Mouse (Mus musculus) megakaryocyte, embryonic 14.5 days (primary cell): ENCODE measurements at regions not wholly inside any gene's neighbourhood (a gene's known extent, or its start where the extent isn't known, plus 50 kb on each side); places are given as distances from the start of the nearest gene placed in this dataset.

Experiments
- H3K27me3 ChIP-seq: replicated peaks from 2 replicates; pipeline ENCODE3; 2012; ENCODE audit warnings: inconsistent platforms
- H3K36me3 ChIP-seq: replicated peaks from 2 replicates; pipeline ENCODE3; 2012; ENCODE audit warnings: low read length, inconsistent platforms, mixed read lengths
- H3K4me1 ChIP-seq: 2 replicates; pipeline ENCODE4 v1.6.1; 2012; ENCODE audit warnings: inconsistent platforms
- H3K4me3 ChIP-seq: replicated peaks from 2 replicates; pipeline ENCODE3; 2012; ENCODE audit warnings: moderate library complexity, mild to moderate bottlenecking, inconsistent platforms
- H3K9me3 ChIP-seq: 2 replicates; pipeline ENCODE4 v1.6.1; 2012; ENCODE audit warnings: inconsistent platforms
- FLI1 ChIP-seq: IDR thresholded peaks from 2 replicates; pipeline ENCODE4 v1.6.1; 2012; ENCODE audit warnings: low read length, inconsistent platforms, mixed read lengths
- GATA1 ChIP-seq: IDR thresholded peaks from 3 replicates; pipeline ENCODE4 v1.6.1; 2012; ENCODE audit warnings: mixed read lengths, low read length, inconsistent platforms, borderline replicate concordance

GRCm38 (mm10) chr3:63638572-63638971 is 154.9 kb upstream of the Gm34302 start:
- Histone ChIP-seq H3K4me1 (no peaks in the 10 kb centered on the region), H3K36me3 (no peaks in the 10 kb centered on the region), H3K4me3 (no peak overlapping the region), H3K9me3 (0 out of 2 replicates have a peak, but pooled peaks cover 3% of the 10 kb centered on the region), H3K27me3 (no peaks in the 10 kb centered on the region)
- TF ChIP-seq FLI1: no peak
- no peak for TF ChIP-seq GATA1

DNA sequence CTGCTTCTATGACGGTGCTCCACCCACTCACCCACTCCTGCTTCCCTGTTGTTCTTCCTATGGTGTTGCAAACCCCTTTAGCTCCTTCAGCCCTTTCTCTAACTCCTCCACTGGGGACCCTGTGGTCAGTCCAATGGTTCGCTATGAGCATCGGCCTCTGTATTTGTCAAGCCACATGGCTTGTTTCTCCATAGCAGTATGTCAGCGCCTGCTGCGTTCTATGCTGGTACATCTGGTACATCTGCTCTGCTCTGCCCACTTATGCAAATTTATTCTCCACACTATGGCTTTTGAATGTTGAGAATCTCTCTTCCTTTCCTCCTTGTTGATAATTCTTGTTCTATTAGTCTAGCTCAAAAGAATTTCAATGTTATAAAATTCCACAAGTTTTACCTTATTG is 154.2 kb upstream of the Gm34302 start:
- no peaks in the 10 kb centered on the region for H3K36me3 ChIP-seq
- H3K9me3 ChIP-seq: 0 out of 2 replicates have a peak, but pooled peaks cover 3% of the 10 kb centered on the region
- no peaks in the 10 kb centered on the region for H3K4me1 ChIP-seq
- no peaks in the 10 kb centered on the region for H3K27me3 ChIP-seq
- no peak overlapping the region for H3K4me3 ChIP-seq
- TF ChIP-seq GATA1 (no peak), FLI1 (no peak)

GRCm38 (mm10) chr3:63627724-63628123 is 144.0 kb upstream of the Gm34302 start:
- Histone ChIP-seq H3K4me1 (no peaks in the 10 kb centered on the region), H3K9me3 (no peaks in the 10 kb centered on the region; the same call in 1 of the 2 replicates), H3K4me3 (no peak overlapping the region), H3K27me3 (no peaks in the 10 kb centered on the region), H3K36me3 (no peaks in the 10 kb centered on the region)
- TF ChIP-seq GATA1: no peak

DNA sequence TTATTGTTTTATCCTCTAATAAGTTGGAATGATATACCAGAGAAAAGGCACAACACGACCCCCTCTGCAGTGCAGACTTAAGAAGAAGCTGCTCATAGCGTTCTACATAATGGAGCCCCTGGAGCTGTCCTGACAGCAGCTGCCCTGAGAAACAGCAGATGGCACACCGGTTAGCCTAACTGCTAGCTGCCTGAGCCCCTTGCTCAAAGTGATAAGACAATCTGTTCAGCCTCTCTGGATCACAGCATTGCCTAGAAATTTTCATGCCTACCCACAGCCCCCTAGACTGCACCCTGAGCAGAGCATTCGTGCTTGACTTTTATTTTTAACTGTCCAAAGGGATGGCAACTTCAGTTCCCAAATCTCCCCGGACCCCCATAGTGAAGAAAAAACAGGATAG is 132.4 kb upstream of the Gm34302 start:
- Histone ChIP-seq H3K4me1 (no peaks in the 10 kb centered on the region), H3K9me3 (0 out of 2 replicates have a peak, but pooled peaks cover 2% of the 10 kb centered on the region), H3K4me3 (no peak overlapping the region), H3K36me3 (no peaks in the 10 kb centered on the region), H3K27me3 (no peaks in the 10 kb centered on the region)
- no peak for TF ChIP-seq FLI1
- no peak for TF ChIP-seq GATA1

- H3K27me3 ChIP-seq: no peaks in the 10 kb centered on the region
- TF ChIP-seq FLI1: no peak
- TF ChIP-seq GATA1: no peak
- no peaks in the 10 kb centered on the region for H3K36me3 ChIP-seq
- no peak overlapping the region for H3K4me3 ChIP-seq
- no peaks in the 10 kb centered on the region for H3K4me1 ChIP-seq
- 0 out of 2 replicates have a peak, but pooled peaks cover 2% of the 10 kb centered on the region for H3K9me3 ChIP-seq
Measured at GRCm38 (mm10) chr3:63613652-63614051, 130.0 kb upstream of the Gm34302 start.

- H3K4me3 ChIP-seq: no peak overlapping the region
- TF ChIP-seq GATA1 (no peak), FLI1 (no peak)
Measured at GRCm38 (mm10) chr3:63612767-63613363, 129.2 kb upstream of the Gm34302 start.

DNA sequence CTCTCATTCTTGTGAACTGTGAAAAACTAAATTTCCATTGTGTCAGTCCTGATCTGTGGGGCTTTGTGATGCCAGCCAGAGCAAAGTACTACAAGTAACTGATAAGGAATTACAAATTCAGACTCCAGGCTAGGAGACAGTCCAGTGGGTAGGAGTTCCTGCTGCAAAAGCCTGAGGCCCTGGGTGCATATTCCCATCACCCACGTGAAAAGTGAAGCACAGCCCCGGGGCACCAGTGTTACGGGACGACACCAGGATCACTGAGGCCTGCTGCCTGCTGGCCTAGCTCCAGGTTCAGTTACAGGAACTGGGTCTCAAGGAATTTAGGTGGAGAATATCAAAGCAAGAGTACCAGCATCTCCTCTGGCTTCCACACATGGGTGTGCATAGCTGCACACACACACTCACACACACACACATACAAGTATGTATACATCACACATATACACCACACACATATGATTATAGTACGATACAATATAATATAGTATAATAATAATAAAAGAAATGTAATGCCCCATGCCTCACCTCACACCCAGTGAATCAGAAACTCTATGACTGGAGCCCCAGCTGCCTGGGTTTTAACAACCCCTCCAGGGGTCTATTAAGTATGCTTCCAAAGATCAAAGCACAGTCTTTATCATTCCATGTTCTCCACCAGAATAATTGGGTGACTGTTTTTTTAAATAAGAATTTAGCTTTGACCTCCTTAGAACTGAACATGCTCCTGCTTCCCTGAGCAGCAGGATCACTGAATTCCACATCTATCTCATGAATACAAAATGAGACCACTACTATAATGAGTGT is 126.6 kb upstream of the Gm34302 start:
- Histone ChIP-seq H3K9me3 (no peaks in the 10 kb centered on the region), H3K27me3 (no peaks in the 10 kb centered on the region), H3K36me3 (no peaks in the 10 kb centered on the region), H3K4me3 (no peak overlapping the region), H3K4me1 (no peaks in the 10 kb centered on the region)
- TF ChIP-seq FLI1 (no peak), GATA1 (no peak)

More at GRCm38 (mm10) chr3:63612767-63613363, 129.2 kb upstream of the Gm34302 start:
- H3K36me3 ChIP-seq: no peaks in the 10 kb centered on the region
- no peaks in the 10 kb centered on the region for H3K27me3 ChIP-seq
- no peaks in the 10 kb centered on the region for H3K4me1 ChIP-seq
- H3K9me3 ChIP-seq: 0 out of 2 replicates have a peak, but pooled peaks cover 2% of the 10 kb centered on the region

- TF ChIP-seq FLI1 (no peak), GATA1 (no peak)
- no peak overlapping the region for H3K4me3 ChIP-seq
- no peaks in the 10 kb centered on the region for H3K27me3 ChIP-seq
- no peaks in the 10 kb centered on the region for H3K4me1 ChIP-seq
- H3K36me3 ChIP-seq: no peaks in the 10 kb centered on the region
- H3K9me3 ChIP-seq: no peaks in the 10 kb centered on the region
Measured at GRCm38 (mm10) chr3:63609454-63610112, 125.9 kb upstream of the Gm34302 start.

DNA sequence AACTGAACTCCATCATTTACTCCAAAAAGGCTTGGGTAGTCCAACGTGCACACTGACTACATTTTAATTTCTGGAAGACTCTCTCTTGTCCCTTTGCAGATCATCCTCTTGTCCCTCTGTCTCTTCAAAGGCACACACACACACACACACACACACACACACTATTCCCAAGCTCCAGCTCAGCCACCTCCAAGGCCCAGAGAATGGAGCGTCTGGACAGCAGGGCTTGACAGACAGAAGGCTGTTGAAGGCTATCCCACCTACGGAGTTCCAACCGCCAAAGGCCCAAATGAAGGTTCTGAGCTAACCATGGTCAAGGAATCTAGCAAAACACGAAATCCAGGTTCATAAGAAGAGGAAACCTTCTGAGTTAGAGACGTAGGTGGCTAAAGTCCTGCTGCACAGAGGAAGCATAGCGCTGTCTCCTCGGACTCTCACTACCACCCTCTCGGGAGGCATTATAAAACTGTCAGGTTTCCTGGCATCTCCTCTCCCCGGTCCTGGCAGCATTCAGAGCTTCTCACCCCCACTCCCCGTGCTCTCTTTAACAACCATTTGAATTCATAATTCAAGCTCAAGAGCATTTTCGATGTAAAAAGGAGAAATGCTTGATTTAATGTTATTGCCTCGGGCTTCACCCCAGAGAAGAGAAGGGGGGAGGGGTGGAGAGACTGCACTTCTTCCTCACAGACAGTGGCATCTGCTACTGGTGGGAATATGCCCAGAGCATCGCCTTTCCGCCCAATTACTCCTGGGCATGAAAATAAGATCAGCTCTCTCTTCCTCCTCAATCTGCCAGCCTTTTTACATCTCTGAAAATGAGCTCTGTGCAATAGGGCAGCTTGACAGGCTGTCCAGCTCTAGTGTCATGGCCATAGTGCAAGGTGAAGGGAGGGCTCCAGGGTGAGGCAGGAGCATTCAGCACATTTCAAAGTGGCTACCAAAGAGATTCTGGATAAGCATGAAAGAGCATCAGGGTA is 99.3 kb upstream of the Gm34302 start:
- no peak overlapping the region for H3K4me3 ChIP-seq
- H3K4me1 ChIP-seq: no peaks in the 10 kb centered on the region
- TF ChIP-seq GATA1 (no peak), FLI1 (no peak)
- H3K9me3 ChIP-seq: peaks cover 15% of the 10 kb centered on the region
- H3K27me3 ChIP-seq: no peaks in the 10 kb centered on the region
- no peaks in the 10 kb centered on the region for H3K36me3 ChIP-seq
